Mouse (Mus musculus) G1E (cell line): Measurements from ENCODE around the gene Klhdc1.

ENCODE experiments used
- CTCF ChIP-seq: IDR thresholded peaks from 2 replicates; pipeline ENCODE4 v1.5.1; 2012; ENCODE audit warnings: low read depth, low read length, inconsistent platforms, mixed read lengths
- GATA1 ChIP-seq: IDR thresholded peaks from 2 replicates; pipeline ENCODE4 v1.6.1; 2012; ENCODE audit warnings: borderline replicate concordance, low read length, inconsistent platforms, mixed read lengths
- GATA2 ChIP-seq: IDR thresholded peaks from 2 replicates; pipeline ENCODE4 v1.6.1; 2012; ENCODE audit warnings: low read depth, low read length, inconsistent platforms, borderline replicate concordance
- POLR2AphosphoS5 ChIP-seq: IDR thresholded peaks from 2 replicates; pipeline ENCODE4 v1.6.1; 2012; ENCODE audit warnings: low read depth, low read length, inconsistent platforms; ENCODE audit not compliant: insufficient replicate concordance
- TAL1 ChIP-seq: conservative IDR thresholded peaks from 2 replicates; pipeline ENCODE4 v1.6.1; 2012; ENCODE audit warnings: low read depth, low read length, inconsistent platforms, mixed read lengths

DNA sequence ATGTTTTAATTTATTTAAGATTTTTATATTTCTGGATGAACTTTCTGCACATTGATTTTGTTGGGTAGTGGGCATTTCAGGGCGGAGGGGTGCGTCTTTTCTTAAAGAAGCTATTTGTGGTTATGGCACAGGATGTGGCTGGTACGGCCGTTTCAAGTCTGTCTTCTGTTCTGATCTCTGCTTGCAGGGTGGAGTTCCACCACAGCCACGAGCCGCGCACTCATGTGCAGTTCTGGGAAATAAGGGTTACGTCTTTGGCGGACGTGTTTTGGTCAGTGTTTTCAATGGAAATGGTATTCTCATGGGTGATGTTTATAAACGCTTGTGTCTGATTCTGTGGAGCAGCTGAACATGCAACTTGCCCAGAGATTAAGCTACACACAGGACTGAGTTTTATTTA lies 16.9 kb downstream of the Klhdc1 start:
- no peak for TF ChIP-seq CTCF
- TF ChIP-seq GATA1, result no peak
- TF ChIP-seq TAL1, result no peak
- TF ChIP-seq POLR2AphosphoS5, result no peak
- no peak for TF ChIP-seq GATA2
